In the genomic region with DNA sequence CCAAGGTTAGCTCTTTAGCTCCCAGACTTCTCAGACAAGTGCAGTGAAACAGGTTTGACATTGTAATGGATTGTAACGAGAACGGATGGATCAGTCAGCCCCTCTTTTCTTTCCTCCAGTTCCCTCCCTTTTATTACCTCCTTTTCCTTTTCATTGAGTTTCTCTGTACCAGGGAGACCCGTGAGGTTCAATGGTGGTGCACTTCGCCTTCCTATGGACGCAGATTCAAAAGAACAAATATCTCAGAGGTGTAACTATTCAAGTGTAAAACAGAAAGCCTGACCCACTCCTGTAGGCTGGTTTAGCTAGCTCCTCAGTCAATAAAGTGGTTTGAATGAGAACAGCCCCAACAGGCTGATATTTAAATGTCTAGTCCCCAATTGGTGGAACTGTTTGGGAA, we compare ENCODE assay signal across 30 mouse cellular contexts.
"Had no signal": no experiment of that assay in that cellular context is flagged by ENCODE, and none has a peak within 500 bp of the region (broad histone marks: within the 10 kb centered on the region; RNA-seq: fewer than 3 reads in every experiment).

No protein-coding gene starts in this region.

- H3K27me3 ChIP-seq: heart, embryonic 12.5 days; heart, embryonic 13.5 days; heart, embryonic 15.5 days; hindbrain, embryonic 12.5 days; hindbrain, embryonic 13.5 days; hindbrain, embryonic 15.5 days; intestine, embryonic 15.5 days; kidney, embryonic 15.5 days had no signal

- H3K27ac ChIP-seq: heart, embryonic 13.5 days; heart, embryonic 15.5 days; hindbrain, embryonic 10.5 days; hindbrain, embryonic 12.5 days; hindbrain, embryonic 13.5 days; hindbrain, embryonic 14.5 days; hindbrain, embryonic 15.5 days; hindbrain, postnatal 0 days; intestine, embryonic 15.5 days; kidney, embryonic 15.5 days; kidney, postnatal 0 days; layer of hippocampus, adult 2 months; left cerebral cortex, adult 2 months had no signal

- DNase-seq: heart, postnatal 10 days; heart, postnatal 14 days; heart, postnatal 36 days; heart, postnatal 4 days; kidney, adult 11 months; kidney, adult 18-20 months; kidney, adult 2 months; kidney, adult 8-10 months; kidney, adult 9 months; kidney, postnatal 10 days; kidney, postnatal 14 days; kidney, postnatal 25 days; kidney, postnatal 36 days; kidney, postnatal 4 days; layer of hippocampus, adult 9-11 months; layer of hippocampus, postnatal 36 days had no signal

- H3K4me1 ChIP-seq: hindbrain, embryonic 10.5 days; hindbrain, embryonic 12.5 days; hindbrain, embryonic 13.5 days; hindbrain, embryonic 15.5 days; intestine, embryonic 15.5 days; kidney, embryonic 15.5 days had no signal

- H3K4me3 ChIP-seq: heart, embryonic 12.5 days; heart, embryonic 13.5 days; heart, embryonic 15.5 days; hindbrain, embryonic 10.5 days; hindbrain, embryonic 12.5 days; hindbrain, embryonic 13.5 days; hindbrain, embryonic 15.5 days; intestine, embryonic 15.5 days; kidney, embryonic 15.5 days; layer of hippocampus, adult 2 months; left cerebral cortex, adult 2 months had no signal

- H3K9ac ChIP-seq: heart, embryonic 12.5 days; heart, embryonic 13.5 days; heart, embryonic 15.5 days; hindbrain, embryonic 12.5 days; hindbrain, embryonic 13.5 days; hindbrain, embryonic 14.5 days; hindbrain, embryonic 15.5 days; intestine, embryonic 15.5 days; kidney, embryonic 15.5 days had no signal

- H3K9me3 ChIP-seq: heart, embryonic 12.5 days; heart, embryonic 13.5 days; heart, embryonic 15.5 days; hindbrain, embryonic 10.5 days; hindbrain, embryonic 12.5 days; hindbrain, embryonic 13.5 days; hindbrain, embryonic 15.5 days; intestine, embryonic 15.5 days; kidney, embryonic 15.5 days had no signal
